Mouse (Mus musculus) neutrophil, adult 65 days (primary cell): ENCODE measurements around the gene Cdh18. TPM values are rescaled to one million over a fixed set of nuclear protein-coding genes. Genes with fewer than 3 reads are reported as not detected.

Source experiments
- total RNA-seq: library from RNA; stranded (reverse); gene quantifications from 2 replicates; pipeline ENCODE4 v1.2.4, GENCODE M21; 2023

The Cdh18 gene
- not detected in 2 replicates for total RNA-seq

GRCm38 (mm10) chr15:22548711-22549271 lies at the start of gene Cdh18:
Gene Cdh18, plus strand, starts transcription at chr15:22549022.

